Mouse (Mus musculus): ENCODE measurements at regions not wholly inside any gene's neighbourhood (a gene's known extent, or its start where the extent isn't known, plus 50 kb on each side); places are given as distances from the start of the nearest gene placed in this dataset.

DNA sequence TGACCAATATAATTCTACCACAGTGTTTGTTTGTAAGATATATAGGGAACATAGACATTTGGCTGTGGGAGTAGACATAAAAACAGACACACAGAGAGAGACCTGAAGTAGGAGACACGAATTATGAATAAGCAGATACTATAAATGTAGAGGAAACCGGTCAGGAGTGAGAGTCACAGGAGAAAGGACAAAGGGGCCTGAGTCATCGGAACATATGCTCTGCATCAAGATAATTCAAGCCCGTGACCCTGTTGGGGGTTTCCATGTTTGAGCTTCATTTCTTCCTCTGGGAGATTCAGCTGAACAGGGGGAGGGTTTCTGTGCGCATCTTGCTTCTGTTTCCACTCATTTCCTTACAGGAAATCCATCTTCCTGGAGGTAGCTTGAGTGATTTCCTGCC is 154.1 kb downstream of the Nup35 start:
- Histone ChIP-seq H3K9ac (ENCODE audit: control insufficient read depth, low read depth, low read length, poor library complexity, severe bottlenecking) (no peak overlapping the region), H3K4me3 (ENCODE audit: control insufficient read depth in 1 of 2, insufficient read depth in 1 of 2, low read depth in 2 of 2, low read length in 2 of 2) (no peak overlapping the region), H3K27ac (ENCODE audit: control insufficient read depth, low read depth, low read length) (no peak overlapping the region), H3K79me2 (ENCODE audit: control insufficient read depth, insufficient read depth, low read length, poor library complexity) (no peaks in the 10 kb centered on the region), H3K4me1 (ENCODE audit: control insufficient read depth in 1 of 2, insufficient read depth in 2 of 2, low read length in 2 of 2) (no peaks in the 10 kb centered on the region), H3K27me3 (ENCODE audit: control insufficient read depth in 1 of 2, insufficient read depth in 2 of 2, low read length in 2 of 2) (no peaks in the 10 kb centered on the region; a peak in 1 of 4 replicates), H3K36me3 (ENCODE audit: control insufficient read depth in 1 of 2, insufficient read depth in 2 of 2, low read length in 2 of 2) (no peaks in the 10 kb centered on the region), H3K9me3 (replicated peaks; ENCODE audit: insufficient read depth, low read length) (no peaks in the 10 kb centered on the region)
- TF ChIP-seq NELFE (IDR thresholded peaks at IDR 0.05; ENCODE audit: low read depth, low read length) (no peak), RAD21 (IDR thresholded peaks at IDR 0.05; ENCODE audit: low read depth, low read length) (no peak), GATA1 (IDR thresholded peaks at IDR 0.05; ENCODE audit: low read depth, low read length) (no peak), CHD2 (IDR thresholded peaks at IDR 0.05; ENCODE audit: low read length) (no peak), NRF1 (IDR thresholded peaks at IDR 0.05; ENCODE audit: insufficient read depth, low read depth, low read length, poor library complexity, severe bottlenecking) (no peak), SMC3 (IDR thresholded peaks at IDR 0.05; ENCODE audit: low read depth, low read length) (no peak), ELF1 (IDR thresholded peaks at IDR 0.05; ENCODE audit: low read depth, low read length) (no peak), TBP (IDR thresholded peaks at IDR 0.05; ENCODE audit: low read depth, low read length) (no peak), POLR2AphosphoS2 (IDR thresholded peaks at IDR 0.05; ENCODE audit: low read length) (no peak), ETS1 (IDR thresholded peaks at IDR 0.05; ENCODE audit: low read depth, low read length) (no peak), CTCF (IDR thresholded peaks at IDR 0.05 in 2 of 3, conservative IDR thresholded peaks at IDR 0.05 in 1 of 3; ENCODE audit: control insufficient read depth in 1 of 3, insufficient read depth in 1 of 3, low read depth in 2 of 3, low read length in 3 of 3, poor library complexity in 1 of 3, severe bottlenecking in 1 of 3) (no peak)
- no peak for DNase-seq (ENCODE audit: low read depth, low spot score)

GRCm38 (mm10) chr2:80772455-80772854 is 155.4 kb downstream of the Nup35 start:
- Histone ChIP-seq H3K4me3 (ENCODE audit: control insufficient read depth in 1 of 2, insufficient read depth in 1 of 2, low read depth in 2 of 2, low read length in 2 of 2) (no peak overlapping the region), H3K27me3 (ENCODE audit: control insufficient read depth in 1 of 2, insufficient read depth in 2 of 2, low read length in 2 of 2) (no peaks in the 10 kb centered on the region; a peak in 1 of 4 replicates), H3K9ac (ENCODE audit: control insufficient read depth, low read depth, low read length, poor library complexity, severe bottlenecking) (no peak overlapping the region), H3K79me2 (ENCODE audit: control insufficient read depth, insufficient read depth, low read length, poor library complexity) (no peaks in the 10 kb centered on the region), H3K36me3 (ENCODE audit: control insufficient read depth in 1 of 2, insufficient read depth in 2 of 2, low read length in 2 of 2) (no peaks in the 10 kb centered on the region), H3K27ac (ENCODE audit: control insufficient read depth, low read depth, low read length) (no peak overlapping the region), H3K4me1 (ENCODE audit: control insufficient read depth in 1 of 2, insufficient read depth in 2 of 2, low read length in 2 of 2) (no peaks in the 10 kb centered on the region), H3K9me3 (replicated peaks; ENCODE audit: insufficient read depth, low read length) (no peaks in the 10 kb centered on the region)
- DNase-seq (ENCODE audit: low read depth, low spot score) = no peak
- TF ChIP-seq TCF12 (IDR thresholded peaks at IDR 0.05; ENCODE audit: low read depth, low read length) = no peak
- no peak for TF ChIP-seq POLR2AphosphoS2 (IDR thresholded peaks at IDR 0.05; ENCODE audit: low read length)
- no peak for TF ChIP-seq USF1 (IDR thresholded peaks at IDR 0.05; ENCODE audit: low read depth, low read length)
- no peak for TF ChIP-seq GATA1 (IDR thresholded peaks at IDR 0.05; ENCODE audit: low read depth, low read length)
- TF ChIP-seq CHD1 (IDR thresholded peaks at IDR 0.05; ENCODE audit: low read depth, low read length) = no peak
- no peak for TF ChIP-seq ELF1 (IDR thresholded peaks at IDR 0.05; ENCODE audit: low read depth, low read length)
- no peak for TF ChIP-seq MXI1 (IDR thresholded peaks at IDR 0.05; ENCODE audit: low read depth, low read length)

- Histone ChIP-seq H3K79me2 (ENCODE audit: control insufficient read depth, insufficient read depth, low read length, poor library complexity) (no peaks in the 10 kb centered on the region), H3K4me3 (ENCODE audit: control insufficient read depth in 1 of 2, insufficient read depth in 1 of 2, low read depth in 2 of 2, low read length in 2 of 2) (no peak overlapping the region), H3K4me1 (ENCODE audit: control insufficient read depth in 1 of 2, insufficient read depth in 2 of 2, low read length in 2 of 2) (no peaks in the 10 kb centered on the region), H3K27ac (ENCODE audit: control insufficient read depth, low read depth, low read length) (no peak overlapping the region), H3K9me3 (replicated peaks; ENCODE audit: insufficient read depth, low read length) (no peaks in the 10 kb centered on the region), H3K9ac (ENCODE audit: control insufficient read depth, low read depth, low read length, poor library complexity, severe bottlenecking) (no peak overlapping the region), H3K36me3 (ENCODE audit: control insufficient read depth in 1 of 2, insufficient read depth in 2 of 2, low read length in 2 of 2) (no peaks in the 10 kb centered on the region), H3K27me3 (ENCODE audit: control insufficient read depth in 1 of 2, insufficient read depth in 2 of 2, low read length in 2 of 2) (no peaks in the 10 kb centered on the region; a peak in 1 of 4 replicates)
- no peak for DNase-seq (ENCODE audit: low read depth, low spot score)
- TF ChIP-seq RCOR1 (IDR thresholded peaks at IDR 0.05; ENCODE audit: low read depth, low read length) = no peak
- no peak for TF ChIP-seq CHD1 (IDR thresholded peaks at IDR 0.05; ENCODE audit: low read depth, low read length)
- no peak for TF ChIP-seq POLR2AphosphoS2 (IDR thresholded peaks at IDR 0.05; ENCODE audit: low read length)
- no peak for TF ChIP-seq ZNF384 (IDR thresholded peaks at IDR 0.05; ENCODE audit: low read depth, low read length)
- TF ChIP-seq MYC (IDR thresholded peaks at IDR 0.05; ENCODE audit: low read depth, low read length) = no peak
- no peak for TF ChIP-seq TBP (IDR thresholded peaks at IDR 0.05; ENCODE audit: low read depth, low read length)
- no peak for TF ChIP-seq CTCF (IDR thresholded peaks at IDR 0.05 in 2 of 3, conservative IDR thresholded peaks at IDR 0.05 in 1 of 3; ENCODE audit: control insufficient read depth in 1 of 3, insufficient read depth in 1 of 3, low read depth in 2 of 3, low read length in 3 of 3, poor library complexity in 1 of 3, severe bottlenecking in 1 of 3)
- TF ChIP-seq E2F4 (IDR thresholded peaks at IDR 0.05; ENCODE audit: borderline replicate concordance, low read depth, low read length) = no peak
- TF ChIP-seq MXI1 (IDR thresholded peaks at IDR 0.05; ENCODE audit: low read depth, low read length) = no peak
- TF ChIP-seq ZMIZ1 (IDR thresholded peaks at IDR 0.05; ENCODE audit: low read depth, low read length) = no peak
- TF ChIP-seq MAFK (IDR thresholded peaks at IDR 0.05; ENCODE audit: borderline replicate concordance, low read depth, low read length) = no peak
- TF ChIP-seq ELF1 (IDR thresholded peaks at IDR 0.05; ENCODE audit: low read depth, low read length) = no peak
- TF ChIP-seq TAL1 (IDR thresholded peaks at IDR 0.05; ENCODE audit: low read length) = no peak
- TF ChIP-seq POLR2A (IDR thresholded peaks at IDR 0.05; ENCODE audit: control insufficient read depth in 1 of 2, insufficient read depth in 1 of 2, low read depth in 1 of 2, low read length in 2 of 2, poor library complexity in 1 of 2) = no peak
- no peak for TF ChIP-seq USF1 (IDR thresholded peaks at IDR 0.05; ENCODE audit: low read depth, low read length)
- no peak for TF ChIP-seq MEF2A (IDR thresholded peaks at IDR 0.05; ENCODE audit: extremely low read depth, insufficient replicate concordance, low read depth, low read length, poor library complexity, severe bottlenecking)
- TF ChIP-seq MAX (IDR thresholded peaks at IDR 0.05; ENCODE audit: low read length) = no peak
- TF ChIP-seq SIN3A (IDR thresholded peaks at IDR 0.05; ENCODE audit: low read length) = no peak
Observed at GRCm38 (mm10) chr2:80786370-80786769, 169.3 kb downstream of the Nup35 start.
